Mouse (Mus musculus) MEL (cell line): ENCODE results near the gene Nos1. TPM values are rescaled to one million over a fixed set of nuclear protein-coding genes. Genes with fewer than 3 reads are reported as not detected.

Source experiments
- DNase-seq: peaks from one replicate; pipeline ENCODE4 v3.0.0; 2011; ENCODE audit warnings: low read depth, low spot score
- H3K27ac ChIP-seq: 2 replicates; pipeline ENCODE4 v1.5.1; 2012; ENCODE audit warnings: low read depth, mild to moderate bottlenecking, control low read depth, low read length, moderate library complexity; ENCODE audit not compliant: control insufficient read depth
- H3K27me3 ChIP-seq, 2 experiments: fragments of 150-350 bp in 1 of 2; sonication (generic) in 1 of 2; 2 replicates each; pipeline ENCODE4 v1.6.1; 2012; ENCODE audit warnings: low read length in 2 of 2, mild to moderate bottlenecking in 2 of 2, improper control_type of control experiment in 1 of 2, moderate library complexity in 1 of 2; ENCODE audit not compliant: insufficient read depth in 2 of 2, control insufficient read depth in 1 of 2
- H3K36me3 ChIP-seq, 2 experiments: 2 replicates each; pipeline ENCODE4 v1.6.1; 2012 to 2014; ENCODE audit warnings: low read length in 2 of 2, improper control_type of control experiment in 1 of 2, inconsistent platforms in 1 of 2, mild to moderate bottlenecking in 1 of 2; ENCODE audit not compliant: insufficient read depth in 2 of 2, control insufficient read depth in 1 of 2
- H3K4me1 ChIP-seq, 2 experiments: fragments of 150-350 bp in 1 of 2; sonication (generic) in 1 of 2; 2 replicates each; pipeline ENCODE4 v1.6.1; 2012; ENCODE audit warnings: low read length in 2 of 2, improper control_type of control experiment in 1 of 2, mild to moderate bottlenecking in 1 of 2; ENCODE audit not compliant: insufficient read depth in 2 of 2, control insufficient read depth in 1 of 2
- H3K4me3 ChIP-seq, 2 experiments: fragments of 150-350 bp in 1 of 2; sonication (generic) in 1 of 2; 2 replicates each; pipeline ENCODE4 v1.5.1; 2012; ENCODE audit warnings: low read depth in 2 of 2, low read length in 2 of 2, mild to moderate bottlenecking in 2 of 2, moderate library complexity in 2 of 2, control low read depth in 1 of 2, improper control_type of control experiment in 1 of 2; ENCODE audit not compliant: control insufficient read depth in 1 of 2, insufficient read depth in 1 of 2
- H3K79me2 ChIP-seq: 2 replicates; pipeline ENCODE4 v1.6.1; 2012; ENCODE audit warnings: mild to moderate bottlenecking, low read length, moderate library complexity; ENCODE audit not compliant: control insufficient read depth, poor library complexity, insufficient read depth
- H3K9ac ChIP-seq: 2 replicates; pipeline ENCODE4 v1.6.1; 2012; ENCODE audit warnings: low read depth, mild to moderate bottlenecking, control low read depth, low read length, moderate library complexity; ENCODE audit not compliant: control insufficient read depth, poor library complexity, severe bottlenecking
- H3K9me3 ChIP-seq: fragments of 150-350 bp; sonication (generic); replicated peaks from 2 replicates; pipeline ENCODE4 v1.6.1; 2012; ENCODE audit warnings: mild to moderate bottlenecking, low read length, improper control_type of control experiment, moderate library complexity; ENCODE audit not compliant: insufficient read depth
- ETS1 ChIP-seq: IDR thresholded peaks from 2 replicates; pipeline ENCODE4 v1.6.1; 2012; ENCODE audit warnings: low read depth, mild to moderate bottlenecking, inconsistent platforms, low read length, improper control_type of control experiment, moderate library complexity
- HCFC1 ChIP-seq: IDR thresholded peaks from 2 replicates; pipeline ENCODE4 v1.6.1; 2012; ENCODE audit warnings: low read depth, mild to moderate bottlenecking, inconsistent platforms, low read length, improper control_type of control experiment, moderate library complexity
- JUND ChIP-seq: IDR thresholded peaks from 2 replicates; pipeline ENCODE4 v1.6.1; 2011; ENCODE audit warnings: low read depth, mild to moderate bottlenecking, improper control_type of control experiment, low read length
- MYB ChIP-seq: IDR thresholded peaks from 2 replicates; pipeline ENCODE4 v1.6.1; 2011; ENCODE audit warnings: mild to moderate bottlenecking, low read depth, low read length, improper control_type of control experiment
- NELFE ChIP-seq: IDR thresholded peaks from 2 replicates; pipeline ENCODE4 v1.6.1; 2011; ENCODE audit warnings: low read depth, low read length, improper control_type of control experiment
- TAL1 ChIP-seq: IDR thresholded peaks from 2 replicates; pipeline ENCODE4 v1.6.1; 2012; ENCODE audit warnings: mild to moderate bottlenecking, inconsistent platforms, low read length, moderate library complexity, mixed read lengths
- ZC3H11A ChIP-seq: IDR thresholded peaks from 2 replicates; pipeline ENCODE4 v1.6.1; 2012; ENCODE audit warnings: low read depth, mild to moderate bottlenecking, inconsistent platforms, low read length, improper control_type of control experiment
- polyA plus RNA-seq, 2 experiments: library from polyadenylated mRNA; stranded (reverse) in 1 of 2; unstranded in 1 of 2; fragments of >175 nt in 1 of 2; fragments of >200 nt in 1 of 2; gene quantifications; 2 replicates each; pipeline versions ENCODE4 v1.2.1 to v1.2.4; 2012; ENCODE audit warnings: low replicate concordance in 2 of 2, low read depth in 1 of 2; ENCODE audit not compliant: insufficient read length in 2 of 2, insufficient read depth in 1 of 2, missing spikeins in 1 of 2
- total RNA-seq: library from RNA; depleted of rRNA; stranded (reverse); fragments of 300-350 nt; gene quantifications from 2 replicates; pipeline ENCODE4 v1.2.3, GENCODE M21; 2012

Gene Nos1
- total and polyA plus RNA-seq, 3 experiments = 0.35 to 1.5 TPM; not detected in 1

- H3K9me3 ChIP-seq = no peaks in the 10 kb centered on the region
- no peaks in the 10 kb centered on the region for H3K36me3 ChIP-seq
- no peak for TF ChIP-seq ZC3H11A
- TF ChIP-seq, all 39 proteins: peak for 0
- no peak overlapping the region for H3K27ac ChIP-seq
- no peaks in the 10 kb centered on the region for H3K27me3 ChIP-seq
- DNase-seq = no peak
- no peaks in the 10 kb centered on the region for H3K4me1 ChIP-seq
- H3K9ac ChIP-seq = no peak overlapping the region
- H3K79me2 ChIP-seq = no peaks in the 10 kb centered on the region
- H3K4me3 ChIP-seq = no peak overlapping the region
These were observed 207.1 kb downstream of the Nos1 start for GRCm38 (mm10) chr5:117987891-117988290.

GRCm38 (mm10) chr5:117988367-117988766, 207.5 kb downstream of the Nos1 start:
- H3K9ac ChIP-seq = no peak overlapping the region
- H3K79me2 ChIP-seq = no peaks in the 10 kb centered on the region
- no peaks in the 10 kb centered on the region for H3K4me1 ChIP-seq
- DNase-seq = no peak
- H3K9me3 ChIP-seq = no peaks in the 10 kb centered on the region
- no peaks in the 10 kb centered on the region for H3K27me3 ChIP-seq
- H3K36me3 ChIP-seq = no peaks in the 10 kb centered on the region
- no peak overlapping the region for H3K27ac ChIP-seq
- no peak for TF ChIP-seq JUND
- TF ChIP-seq MYB = no peak
- TF ChIP-seq HCFC1 = no peak
- no peak overlapping the region for H3K4me3 ChIP-seq

- H3K4me3 ChIP-seq = no peak overlapping the region
- H3K27me3 ChIP-seq = no peaks in the 10 kb centered on the region
- DNase-seq = no peak
- no peak overlapping the region for H3K27ac ChIP-seq
- H3K4me1 ChIP-seq = no peaks in the 10 kb centered on the region
- no peaks in the 10 kb centered on the region for H3K9me3 ChIP-seq
- H3K9ac ChIP-seq = no peak overlapping the region
- no peaks in the 10 kb centered on the region for H3K79me2 ChIP-seq
- TF ChIP-seq NELFE (no peak), JUND (no peak)
- H3K36me3 ChIP-seq = no peaks in the 10 kb centered on the region
These were observed 208.9 kb downstream of the Nos1 start for GRCm38 (mm10) chr5:117989773-117990172.

GRCm38 (mm10) chr5:117990957-117991356, 210.1 kb downstream of the Nos1 start:
- no peaks in the 10 kb centered on the region for H3K27me3 ChIP-seq
- H3K27ac ChIP-seq = no peak overlapping the region
- TF ChIP-seq ETS1 = no peak
- TF ChIP-seq MYB = no peak
- TF ChIP-seq TAL1 = no peak
- TF ChIP-seq, all 39 proteins: peak for 0
- H3K4me3 ChIP-seq = no peak overlapping the region
- H3K9ac ChIP-seq = no peak overlapping the region
- no peak for DNase-seq
- H3K4me1 ChIP-seq = no peaks in the 10 kb centered on the region
- no peaks in the 10 kb centered on the region for H3K9me3 ChIP-seq
- H3K36me3 ChIP-seq = no peaks in the 10 kb centered on the region
- no peaks in the 10 kb centered on the region for H3K79me2 ChIP-seq
